Mouse (Mus musculus) thymus, postnatal 10 days (tissue): ENCODE data around the gene Acox1.

Experiments used
- DNase-seq, 2 experiments: peaks; one replicate each; pipeline ENCODE4 v3.0.0; 2021; ENCODE audit warnings: low spot score in 2 of 2

Gene Acox1

DNA sequence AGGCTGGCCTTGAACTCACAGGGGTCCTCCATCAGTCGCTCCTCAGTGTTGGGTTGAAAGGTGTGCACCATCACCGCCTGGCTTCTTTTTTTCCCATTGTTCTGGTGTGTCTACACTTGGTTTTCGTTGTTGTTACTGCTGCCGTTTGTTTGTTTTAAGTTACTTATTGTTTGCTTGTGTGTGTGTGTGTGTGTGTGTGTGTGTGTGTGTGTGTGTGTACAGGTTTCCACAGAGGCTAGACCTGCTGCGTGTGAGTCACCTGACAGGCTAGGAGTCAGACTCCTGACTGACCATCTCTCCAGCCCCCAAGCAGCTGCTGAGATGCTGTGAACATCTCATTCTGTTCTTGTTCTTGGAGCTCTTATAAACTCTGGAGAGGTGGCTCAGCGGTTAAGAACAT, 14.0 kb upstream of the Acox1 start:
- DNase-seq: no peak

DNA sequence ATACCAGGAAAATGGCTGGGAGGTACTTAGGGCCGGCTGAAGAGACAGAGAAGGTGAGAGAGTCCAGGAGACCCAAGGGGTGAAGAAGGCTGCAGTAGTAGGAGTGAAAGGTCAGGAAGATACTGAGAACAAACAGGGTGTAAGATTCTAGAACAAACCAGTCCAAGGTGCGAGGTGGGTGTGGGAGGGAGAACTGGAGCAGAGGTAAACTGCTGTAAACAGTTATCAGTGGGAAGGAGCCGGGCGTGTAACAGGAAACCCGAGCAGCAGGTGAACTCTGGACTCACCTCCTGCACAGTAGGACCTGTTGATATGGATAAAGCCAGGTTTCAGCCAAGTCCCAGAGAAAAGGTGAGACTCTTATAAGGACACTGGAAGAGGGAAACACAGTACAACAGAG, 11.9 kb upstream of the Acox1 start:
- no peak for DNase-seq

DNA sequence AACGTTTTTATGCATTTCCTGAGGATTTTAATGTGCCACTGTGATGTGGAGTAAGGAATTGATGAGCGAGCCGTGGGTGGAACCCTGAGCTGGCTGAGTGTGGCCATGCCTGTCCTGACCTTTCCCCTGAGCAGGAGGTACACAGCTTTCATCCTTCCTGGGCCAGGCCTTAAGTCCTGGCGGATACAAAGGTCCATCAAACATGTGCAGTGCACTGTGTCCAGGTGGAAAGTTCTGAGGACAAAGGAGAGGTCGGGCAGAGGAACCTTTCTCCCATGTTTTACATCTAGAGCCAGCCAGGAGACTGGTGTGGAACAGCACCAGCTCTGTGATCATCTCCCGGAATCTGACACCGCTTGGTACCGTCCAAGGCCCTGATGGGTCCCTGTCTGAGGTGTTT, 10.4 kb upstream of the Acox1 start:
- DNase-seq: no peak

DNA sequence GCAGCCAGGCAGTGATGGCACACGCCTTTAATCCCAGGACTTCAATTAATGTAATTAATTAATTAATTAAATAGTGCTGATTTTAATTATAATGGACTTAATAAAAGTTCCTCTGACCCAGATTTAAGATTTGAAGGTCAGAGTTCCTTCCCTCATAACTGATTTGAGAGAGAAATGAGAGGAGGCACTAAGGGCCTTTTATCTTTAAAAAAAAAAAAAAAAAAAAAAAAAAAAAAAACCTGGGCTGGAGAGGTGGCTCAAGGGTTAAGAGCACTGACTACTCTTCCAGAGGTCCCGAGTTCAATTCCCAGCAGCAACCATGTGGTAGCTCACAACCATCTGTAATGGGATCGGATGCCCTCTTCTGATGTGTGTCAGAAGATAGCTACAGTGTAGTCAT, 9.8 kb upstream of the Acox1 start:
- DNase-seq: no peak

DNA sequence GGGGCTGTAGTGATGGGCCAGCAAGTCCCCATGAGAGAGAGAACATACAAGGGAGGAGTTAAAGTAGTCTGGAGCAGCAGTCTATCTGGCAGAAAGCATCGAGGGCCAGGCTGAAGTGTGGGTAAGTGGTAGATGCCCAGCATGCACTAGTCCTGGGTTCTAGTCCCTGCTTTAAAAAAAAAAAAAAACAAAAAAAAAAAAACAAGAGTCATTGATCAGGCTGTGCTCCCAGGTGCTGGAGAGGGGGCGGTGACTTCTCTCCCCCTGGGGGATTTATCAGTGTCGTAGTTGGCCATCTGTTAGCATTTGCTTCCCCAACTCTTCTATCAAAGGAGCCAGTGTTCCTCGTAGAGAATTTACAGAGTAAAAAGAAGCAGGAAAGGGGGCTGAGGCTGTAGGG, 7.8 kb upstream of the Acox1 start:
- DNase-seq: no peak

DNA sequence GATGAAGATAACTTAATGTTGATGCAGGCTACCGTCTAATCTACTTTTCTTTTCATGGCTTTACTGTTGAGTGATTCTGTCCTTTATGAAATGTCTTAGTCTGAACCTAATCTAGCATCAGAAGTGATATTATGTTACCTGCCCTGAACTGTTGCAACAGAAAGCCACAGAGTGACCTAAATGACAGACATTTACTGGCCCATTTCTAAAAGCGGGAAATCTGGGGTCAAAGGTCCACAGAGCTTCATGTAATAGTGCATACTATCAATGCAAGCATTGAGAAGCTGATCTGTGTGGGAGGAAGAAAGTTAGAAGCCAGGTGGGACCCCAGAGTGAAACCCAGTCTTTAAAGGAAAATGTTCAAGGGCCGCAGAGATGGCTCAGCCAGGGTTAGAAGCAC, 4.3 kb upstream of the Acox1 start:
- no peak for DNase-seq

DNA sequence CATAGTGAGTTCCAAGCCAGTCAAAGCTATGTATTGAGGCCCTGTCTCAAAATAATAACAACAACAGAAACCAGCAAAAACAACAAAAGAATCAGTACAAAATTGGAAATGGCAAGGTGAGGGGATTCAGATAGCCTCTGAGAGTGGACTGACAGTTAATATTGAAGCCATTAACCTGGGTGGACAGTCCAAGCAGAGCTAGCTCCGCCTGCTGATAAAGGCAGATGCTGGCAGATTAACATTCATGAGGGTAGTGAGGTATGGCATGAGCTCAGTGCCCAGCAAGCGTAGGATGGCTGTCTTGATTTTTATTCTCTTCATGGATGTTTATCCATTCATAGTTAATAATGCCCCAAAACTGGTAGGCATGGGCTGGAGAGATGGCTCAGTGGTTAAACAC, 2.3 kb upstream of the Acox1 start:
- DNase-seq: no peak

DNA sequence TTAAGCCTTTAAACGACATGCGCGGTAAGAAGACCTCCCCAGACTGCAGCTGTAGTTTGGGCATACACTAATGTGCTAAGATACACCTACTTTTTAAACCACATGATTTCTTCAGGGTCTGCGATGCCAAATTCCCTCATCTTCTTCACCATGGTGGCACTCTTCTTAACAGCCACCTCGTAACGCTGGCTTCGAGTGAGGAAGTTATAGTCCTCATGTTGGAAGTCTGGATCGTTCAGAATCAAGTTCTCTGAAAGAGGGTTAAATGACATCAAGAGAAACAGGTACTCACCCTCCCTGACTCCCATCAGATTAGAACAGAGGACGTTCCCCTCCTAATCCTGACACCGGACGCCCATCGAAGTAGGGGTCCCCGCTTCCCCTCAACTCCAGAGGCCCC, 713 bp downstream of the Acox1 start:
- no peak for DNase-seq

DNA sequence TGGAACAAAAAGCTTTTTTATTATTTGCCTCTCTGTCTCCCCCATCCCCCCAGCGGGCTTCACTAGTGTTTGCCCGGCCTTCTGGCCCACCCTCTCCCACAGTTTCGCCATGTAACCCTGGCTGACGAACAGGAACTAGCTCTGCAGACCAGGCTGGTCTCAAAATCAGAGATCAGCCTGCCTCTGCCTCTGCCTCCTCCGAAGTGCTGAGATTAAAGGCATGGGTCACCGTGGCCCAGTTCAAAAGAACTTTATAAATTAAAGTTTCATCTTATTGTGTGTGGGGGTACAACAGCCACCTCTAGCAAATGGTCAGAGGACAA, 1.3 kb downstream of the Acox1 start:
- DNase-seq: no peak

DNA sequence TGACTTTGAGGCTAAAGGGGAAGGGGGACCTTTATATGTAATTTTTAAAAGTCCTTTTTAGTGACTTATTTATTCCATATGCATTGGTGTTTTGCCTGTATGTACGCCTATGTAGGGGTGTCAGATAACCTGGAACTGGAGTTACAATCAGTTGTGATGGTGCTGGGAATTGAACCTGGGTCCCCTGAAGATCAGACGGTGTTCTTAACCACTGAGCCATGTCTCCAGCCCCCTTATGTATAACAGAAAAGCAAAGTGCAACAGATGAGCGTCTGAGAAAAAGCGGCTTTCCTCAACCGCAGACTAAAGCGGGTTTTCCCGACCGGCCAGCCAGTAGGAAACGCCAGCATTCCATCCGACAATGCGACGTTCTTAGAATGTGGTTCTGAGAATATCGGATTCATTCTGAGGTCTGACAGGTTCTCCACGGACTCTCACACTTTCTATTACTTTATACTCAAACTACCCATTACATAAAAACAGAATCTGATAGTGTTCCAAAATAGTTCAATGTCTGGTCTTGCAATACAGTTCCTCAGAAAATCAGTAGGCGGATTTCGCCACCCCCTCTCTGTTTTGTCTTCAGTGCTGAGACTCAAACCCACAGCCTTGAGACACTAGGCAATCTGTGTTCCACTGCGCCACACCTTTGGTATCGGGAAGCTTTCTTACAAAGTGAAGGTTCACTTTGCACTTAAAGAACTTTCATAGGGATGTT, 1.8 kb downstream of the Acox1 start:
- DNase-seq: no peak

DNA sequence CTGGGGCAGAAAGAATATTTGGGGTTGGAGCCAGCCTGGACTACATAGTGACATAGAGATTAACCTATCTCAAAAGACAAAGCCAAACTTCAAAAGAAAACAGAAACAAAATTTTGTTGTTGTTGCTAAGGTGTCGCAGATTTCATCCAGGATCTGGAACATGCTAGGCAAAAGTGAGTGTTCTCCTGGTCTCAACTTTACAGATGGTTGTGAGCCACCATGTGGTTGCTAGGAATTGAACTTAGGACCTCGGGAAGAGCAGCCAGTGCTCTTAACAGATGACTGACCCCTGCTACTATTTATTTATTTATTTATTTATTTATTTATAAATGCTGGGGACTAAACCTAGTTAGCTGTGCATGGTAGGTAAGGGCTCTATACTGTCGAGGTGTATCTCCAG, 2.5 kb downstream of the Acox1 start:
- DNase-seq: no peak

DNA sequence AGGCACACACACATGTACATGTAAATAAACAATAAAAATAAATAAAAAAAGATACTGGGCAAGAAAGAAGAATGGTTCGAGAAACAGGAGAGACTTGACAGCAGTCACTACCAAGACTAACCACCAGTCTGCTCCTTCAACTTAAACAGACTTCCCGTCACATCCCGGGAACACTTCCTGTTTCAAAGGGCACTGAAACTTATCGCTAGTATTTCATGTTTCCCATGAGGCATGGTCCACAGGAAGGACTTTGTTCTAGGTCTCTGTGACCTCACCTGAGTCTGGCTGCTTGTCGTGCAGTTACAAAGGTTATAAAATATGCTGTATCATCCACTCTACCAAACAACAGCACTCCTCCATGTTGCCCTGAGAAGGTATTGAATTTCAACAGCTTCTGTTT, 3.6 kb downstream of the Acox1 start:
- DNase-seq: no peak

DNA sequence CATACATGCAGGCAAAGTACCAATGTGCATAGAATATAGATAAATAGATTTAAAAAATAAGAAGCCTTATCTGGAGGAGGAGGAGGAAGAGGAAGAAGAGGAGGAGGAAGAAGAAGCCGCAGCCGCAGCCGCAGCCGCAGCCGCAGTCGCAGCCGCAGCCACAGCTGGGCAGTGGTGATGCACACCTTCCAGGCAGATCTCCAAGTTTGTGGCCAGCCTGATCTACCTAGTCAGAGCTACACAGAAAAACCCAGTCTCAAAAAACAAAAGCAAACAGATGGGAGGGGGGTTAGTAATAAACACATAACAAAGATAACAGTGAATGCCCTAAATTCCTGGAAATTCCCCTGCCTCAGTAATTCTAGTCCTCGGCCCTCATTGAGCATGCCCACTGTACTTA, 4.2 kb downstream of the Acox1 start:
- no peak for DNase-seq

DNA sequence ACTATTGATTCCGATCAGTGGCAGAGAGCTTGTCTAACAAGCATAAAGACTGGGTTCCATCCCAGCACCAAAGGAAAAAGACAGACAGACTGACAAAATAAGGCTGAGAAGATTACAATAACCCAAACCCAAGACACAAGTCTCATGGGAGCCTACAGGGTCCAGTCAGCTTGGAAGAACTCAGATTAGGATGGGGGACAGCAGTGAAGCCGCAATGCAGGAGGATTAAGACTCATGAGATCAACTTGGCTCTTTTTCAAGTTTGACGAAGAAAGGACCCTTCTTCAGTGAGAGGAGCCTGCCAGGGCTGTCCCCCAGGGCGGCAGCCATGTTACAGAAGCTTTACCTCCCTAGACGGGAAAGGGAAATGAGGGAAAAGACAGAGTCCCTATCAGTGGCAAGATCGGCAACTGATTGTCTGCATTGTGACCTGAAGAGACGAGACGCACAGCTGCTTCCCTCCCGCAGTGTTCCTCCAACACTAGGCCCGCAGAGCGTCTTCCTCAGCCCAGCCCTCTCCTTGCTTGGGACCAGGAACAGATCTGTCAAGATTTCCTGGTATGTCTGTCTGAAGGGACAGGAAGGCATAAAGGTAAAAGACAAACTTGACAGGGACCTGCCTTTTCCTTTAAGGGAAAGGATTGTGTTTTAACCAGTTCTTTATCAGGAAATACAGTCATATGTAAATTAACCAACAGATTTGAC, 11.5 kb downstream of the Acox1 start:
- DNase-seq: no peak

DNA sequence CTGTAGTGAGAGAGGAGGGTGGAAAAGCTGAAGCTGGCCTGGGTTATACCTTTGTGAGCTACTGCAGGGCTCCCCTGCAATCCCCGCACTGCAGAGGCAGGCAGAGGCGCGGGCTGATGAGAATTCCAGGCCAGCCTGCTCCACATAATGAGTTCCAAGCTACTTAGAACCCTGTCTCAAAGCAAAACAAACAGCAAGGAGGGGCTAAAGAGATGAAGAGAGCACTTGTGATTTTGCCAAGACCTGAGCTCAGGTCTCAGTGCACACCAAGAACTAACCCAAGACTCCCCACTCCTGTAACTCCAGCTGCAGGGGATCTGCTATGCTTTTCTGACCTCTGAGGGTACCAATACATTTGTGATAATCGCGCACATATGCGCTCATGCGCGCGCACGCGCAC, 12.5 kb downstream of the Acox1 start:
- no peak for DNase-seq

DNA sequence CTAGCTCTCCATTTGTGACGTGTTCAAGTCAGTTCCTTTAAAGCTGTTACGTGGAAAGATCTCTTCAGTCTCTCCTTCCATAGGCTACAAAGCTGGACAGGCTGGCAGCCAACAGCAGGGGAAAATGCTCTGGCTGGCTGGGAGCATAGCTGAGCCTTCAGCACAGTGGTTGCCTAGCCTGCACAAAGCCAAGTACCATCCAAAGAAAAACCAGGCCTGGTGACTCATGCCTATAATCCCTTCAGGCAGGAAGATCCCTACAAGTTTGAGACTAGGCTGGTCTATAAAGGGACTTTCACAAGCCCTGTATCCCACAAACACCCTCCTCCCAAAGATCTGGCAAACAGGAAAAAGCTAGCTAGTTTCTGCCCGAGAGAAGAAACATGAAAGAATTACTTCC, 13.0 kb downstream of the Acox1 start:
- no peak for DNase-seq

DNA sequence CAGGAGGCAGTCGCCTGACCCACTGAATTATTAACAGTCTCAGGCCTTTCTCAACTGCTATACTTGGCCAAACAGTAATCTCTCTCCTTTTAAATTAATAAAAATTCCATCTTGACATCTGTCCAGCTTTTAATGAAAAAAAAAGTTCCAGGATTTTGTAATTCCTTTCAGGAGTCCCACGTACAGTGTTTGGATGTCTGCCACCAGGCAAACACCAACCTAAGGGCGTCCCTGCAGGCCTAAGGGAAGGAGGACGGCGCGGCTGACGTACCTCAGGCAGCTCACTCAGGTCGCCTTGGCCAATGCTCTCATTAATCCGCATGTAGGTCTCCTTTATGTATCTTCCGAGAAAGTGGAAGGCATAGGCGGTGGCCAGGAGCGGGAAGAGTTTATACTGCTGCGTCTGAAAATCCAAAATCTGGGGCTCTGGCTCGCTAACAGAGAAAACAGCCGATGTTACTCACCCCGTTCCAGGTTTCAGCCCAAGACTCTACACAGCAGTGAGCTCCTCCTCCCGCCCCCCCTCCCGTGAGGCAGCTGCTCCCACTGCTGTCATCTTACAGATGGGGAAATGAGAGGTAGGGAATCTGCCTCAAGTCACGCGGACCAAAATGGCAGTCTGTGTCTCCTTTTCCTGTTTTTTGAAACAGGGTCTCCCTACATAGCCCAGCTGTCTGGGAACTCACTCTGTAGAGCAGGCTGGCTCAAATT, 20.3 kb downstream of the Acox1 start:
- no peak for DNase-seq

DNA sequence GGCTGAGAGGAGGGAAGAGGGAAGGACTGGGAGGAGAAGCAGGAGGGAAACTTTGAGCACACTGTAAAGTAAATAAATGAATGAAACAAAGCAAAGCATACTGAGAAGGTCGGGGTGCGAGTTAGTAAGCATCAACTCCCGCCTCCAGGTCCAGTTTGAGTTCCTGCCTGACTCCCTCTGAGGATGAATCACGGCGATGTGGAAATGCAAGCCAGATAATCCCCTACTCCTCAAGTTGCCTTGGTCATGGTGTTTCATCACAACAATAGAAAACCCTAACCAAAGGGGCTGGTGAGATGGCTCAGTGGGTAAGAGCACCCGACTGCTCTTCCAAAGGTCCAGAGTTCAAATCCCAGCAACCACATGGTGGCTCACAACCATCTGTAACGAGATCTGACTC, 22.8 kb downstream of the Acox1 start:
- DNase-seq: no peak

DNA sequence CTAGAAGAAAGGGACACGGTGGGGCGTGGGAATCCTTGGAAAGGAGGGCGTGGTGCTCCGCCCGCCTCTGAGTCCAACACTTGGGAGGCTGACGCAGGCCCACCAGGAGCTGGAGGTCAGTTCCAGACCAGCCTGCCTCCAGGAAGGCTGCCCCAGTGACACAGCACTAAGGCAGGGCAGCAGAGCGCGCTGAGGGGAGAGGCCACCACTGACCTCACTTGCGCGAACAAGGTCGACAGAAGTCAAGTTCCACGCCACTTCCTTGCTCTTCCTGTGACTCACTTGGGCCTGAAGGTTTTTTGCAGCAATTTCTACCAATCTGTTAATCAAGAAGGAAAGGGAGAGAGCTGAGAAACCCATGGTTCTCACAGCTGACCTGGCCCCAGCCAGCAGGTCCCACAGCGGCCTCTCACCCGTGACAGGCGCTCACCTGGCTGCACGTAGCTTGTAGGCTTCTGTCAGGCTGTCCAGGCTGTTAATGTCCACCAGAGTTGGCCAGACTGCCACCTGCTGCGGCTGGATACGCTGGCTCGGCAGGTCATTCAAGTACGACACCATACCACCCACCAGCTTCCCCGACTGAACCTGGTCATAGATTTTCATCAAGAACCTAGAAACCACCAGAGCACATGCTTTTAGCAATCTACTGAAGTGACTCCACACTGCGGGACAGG, 23.9 kb downstream of the Acox1 start:
- no peak for DNase-seq

DNA sequence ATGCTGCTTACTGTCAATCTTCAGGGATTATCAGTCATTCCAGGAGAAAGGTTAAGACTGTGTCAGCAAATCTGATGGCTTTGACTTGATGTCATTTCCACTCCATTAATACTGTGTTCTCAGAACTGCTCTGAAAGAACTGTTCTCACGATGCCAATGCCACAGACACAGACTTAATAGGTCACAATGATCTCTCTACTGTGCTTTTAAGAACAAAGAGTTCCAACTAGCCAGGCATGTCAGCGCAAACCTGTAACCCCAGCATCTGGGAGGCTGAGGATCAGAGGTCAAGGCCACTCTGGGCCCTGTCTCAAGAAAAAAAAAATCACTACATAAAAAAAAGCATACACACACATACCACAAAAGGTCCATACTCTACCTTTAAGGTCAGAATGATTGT, 26.9 kb downstream of the Acox1 start:
- DNase-seq: no peak

DNA sequence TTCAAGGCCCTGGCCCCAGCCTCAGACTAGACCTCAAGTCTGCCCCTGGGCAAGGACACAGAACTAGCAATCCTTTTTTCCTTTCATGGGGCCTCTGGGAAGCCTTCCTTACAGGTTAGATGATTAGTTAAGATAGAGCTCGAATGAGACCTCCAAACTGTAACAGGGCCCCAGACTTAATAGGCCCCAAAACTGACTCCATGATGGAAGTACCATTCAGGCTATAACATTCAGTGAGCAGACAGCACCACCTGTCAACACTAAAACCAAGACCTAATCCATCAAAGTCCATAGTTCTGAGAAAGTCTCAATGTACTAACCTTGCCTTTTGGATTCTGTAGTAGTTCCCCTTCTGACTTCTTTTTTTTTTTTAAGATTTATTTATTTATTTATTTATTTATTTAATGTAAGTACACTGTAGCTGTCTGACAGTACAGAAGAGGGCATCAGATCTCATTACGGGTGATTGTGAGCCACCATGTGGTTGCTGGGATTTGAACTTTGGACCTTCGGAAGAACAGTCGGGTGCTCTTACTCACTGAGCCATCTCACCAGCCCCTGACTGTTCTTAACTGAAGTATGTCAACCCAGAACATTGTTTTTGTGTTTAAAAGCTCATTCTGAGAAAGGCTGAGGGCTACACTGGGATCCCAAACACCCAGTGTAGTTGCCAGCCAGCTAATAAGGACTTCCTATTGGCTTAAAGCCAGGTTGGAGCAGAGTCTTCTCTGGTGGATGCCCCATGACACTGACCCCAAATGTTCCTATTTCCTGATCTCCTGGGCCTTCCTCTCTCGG, 28.6 kb downstream of the Acox1 start:
- no peak for DNase-seq

DNA sequence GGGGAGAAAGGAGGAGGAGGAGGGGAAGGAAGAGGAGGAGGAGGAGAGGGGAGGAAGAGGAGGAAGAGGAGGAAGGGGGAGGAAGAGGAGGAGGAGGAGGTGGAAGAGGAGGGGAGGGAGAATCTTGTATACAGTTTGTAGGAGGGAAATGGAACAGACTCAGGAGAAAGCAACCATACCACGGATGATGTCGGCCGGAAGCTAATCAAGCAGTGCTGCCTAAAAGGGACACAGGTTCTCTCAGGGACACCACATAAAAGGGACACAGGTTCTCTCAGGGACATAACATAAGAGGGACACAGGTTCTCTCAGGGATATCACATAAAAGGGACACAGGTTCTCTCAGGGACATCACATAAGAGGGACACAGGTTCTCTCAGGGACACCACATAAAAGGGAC, 29.6 kb downstream of the Acox1 start:
- DNase-seq: no peak
